Mouse (Mus musculus) embryonic facial prominence, embryonic 13.5 days (tissue): Measurements from ENCODE around the gene Arhgap15. TPM values are rescaled to one million over a fixed set of nuclear protein-coding genes. Genes with fewer than 3 reads are reported as not detected.
A peak's percentile ranks its signal among the peaks of the same experiment; 100 is the strongest.

Experiments used
- ATAC-seq: fragments of 200-750 bp; cut with Nextera tagmentation; 2 replicates; pipeline ENCODE4 v1.8.0; 2017; ENCODE audit warnings: low read depth; ENCODE audit not compliant: insufficient number of reproducible peaks, insufficient read depth, low FRiP score, low TSS enrichment
- H3K27ac ChIP-seq: fragments of 300-500 bp; sonication (generic); 2 replicates; pipeline ENCODE4 v1.5.1; 2015; ENCODE audit warnings: moderate library complexity, mild to moderate bottlenecking, inconsistent platforms
- H3K27me3 ChIP-seq: fragments of 300-500 bp; sonication (generic); 2 replicates; pipeline ENCODE4 v1.6.1; 2015; ENCODE audit warnings: mild to moderate bottlenecking, inconsistent platforms
- H3K36me3 ChIP-seq: fragments of 300-500 bp; sonication (generic); 2 replicates; pipeline ENCODE4 v1.6.1; 2015; ENCODE audit warnings: mild to moderate bottlenecking, inconsistent platforms
- H3K4me1 ChIP-seq: fragments of 300-500 bp; sonication (generic); 2 replicates; pipeline ENCODE4 v1.6.1; 2015; ENCODE audit warnings: inconsistent platforms
- H3K4me2 ChIP-seq: fragments of 300-500 bp; sonication (generic); 2 replicates; pipeline ENCODE4 v1.6.1; 2015; ENCODE audit warnings: moderate library complexity, mild to moderate bottlenecking, inconsistent platforms
- H3K4me3 ChIP-seq: fragments of 300-500 bp; sonication (generic); 2 replicates; pipeline ENCODE4 v1.5.1; 2015; ENCODE audit warnings: mild to moderate bottlenecking, inconsistent platforms
- H3K9ac ChIP-seq: fragments of 300-500 bp; sonication (generic); 2 replicates; pipeline ENCODE4 v1.6.1; 2015; ENCODE audit warnings: mild to moderate bottlenecking, inconsistent platforms
- H3K9me3 ChIP-seq: fragments of 300-500 bp; sonication (generic); 2 replicates; pipeline ENCODE4 v1.6.1; 2016; ENCODE audit warnings: inconsistent platforms
- WGBS: fragments of 180-500 bp; shearing (Covaris S2); methylation state at CpG from one replicate; pipeline ENCODE4 v1.1.7; 2015; ENCODE audit warnings: mixed read lengths; 5-methylcytosine and 5-hydroxymethylcytosine counted together
- polyA plus RNA-seq: library from polyadenylated mRNA; unstranded; fragments of >200 nt; fragmentation: Nextera tagmentation; extraction: Ambion mirVana; gene quantifications from 2 replicates; pipeline ENCODE4 v1.2.1, GENCODE M21; 2015

The Arhgap15 gene
- polyA plus RNA-seq, 1 experiment from 2014 or later, result 1.6 TPM

GRCm38 (mm10) chr2:43815896-43816787 lies 67.5 kb downstream of the Arhgap15 start:
- 72% methylated on average over 12 of the region's 12 CpGs for WGBS
- Histone ChIP-seq H3K27me3 (no peaks in the 10 kb centered on the region), H3K4me2 (no peak overlapping the region)

GRCm38 (mm10) chr2:43816788-43817581 lies 68.4 kb downstream of the Arhgap15 start:
- Histone ChIP-seq H3K4me1 (no peaks in the 10 kb centered on the region), H3K4me3 (no peak overlapping the region), H3K27ac (no peak overlapping the region), H3K9me3 (no peaks in the 10 kb centered on the region), H3K36me3 (no peaks in the 10 kb centered on the region), H3K27me3 (no peaks in the 10 kb centered on the region), H3K4me2 (no peak overlapping the region), H3K9ac (no peak overlapping the region)
- no peak for ATAC-seq
- 82% methylated on average over 8 of the region's 8 CpGs for WGBS

More at GRCm38 (mm10) chr2:43815896-43816787, 67.5 kb downstream of the Arhgap15 start:
- Histone ChIP-seq H3K36me3 (no peaks in the 10 kb centered on the region), H3K4me1 (no peaks in the 10 kb centered on the region), H3K27ac (no peak overlapping the region), H3K4me3 (no peak overlapping the region), H3K9ac (no peak overlapping the region), H3K9me3 (no peaks in the 10 kb centered on the region)
- ATAC-seq, result no peak

- ATAC-seq, result no peak
- Histone ChIP-seq H3K9me3 (no peaks in the 10 kb centered on the region), H3K4me3 (no peak overlapping the region), H3K27ac (no peak overlapping the region), H3K4me1 (no peaks in the 10 kb centered on the region), H3K4me2 (no peak overlapping the region), H3K9ac (no peak overlapping the region), H3K27me3 (no peaks in the 10 kb centered on the region), H3K36me3 (no peaks in the 10 kb centered on the region)
- WGBS, result 80% methylated on average over 5 of the region's 5 CpGs
Observed at GRCm38 (mm10) chr2:43835931-43836330, 87.3 kb downstream of the Arhgap15 start.

GRCm38 (mm10) chr2:43841644-43842043 lies 93.0 kb downstream of the Arhgap15 start:
- Histone ChIP-seq H3K4me3 (no peak overlapping the region), H3K9ac (no peak overlapping the region), H3K36me3 (no peaks in the 10 kb centered on the region), H3K27me3 (no peaks in the 10 kb centered on the region), H3K4me1 (no peaks in the 10 kb centered on the region), H3K9me3 (no peaks in the 10 kb centered on the region), H3K4me2 (no peak overlapping the region), H3K27ac (no peak overlapping the region)
- no peak for ATAC-seq
- WGBS, result 67% methylated on average over 5 of the region's 5 CpGs

- 61% methylated on average over 3 of the region's 3 CpGs for WGBS
- H3K4me1 ChIP-seq, result no peaks in the 10 kb centered on the region
- H3K9ac ChIP-seq, result no peak overlapping the region
- H3K27ac ChIP-seq, result no peak overlapping the region
- H3K4me2 ChIP-seq, result no peak overlapping the region
- no peak for ATAC-seq
- H3K27me3 ChIP-seq, result no peaks in the 10 kb centered on the region
- H3K4me3 ChIP-seq, result no peak overlapping the region
- H3K36me3 ChIP-seq, result no peaks in the 10 kb centered on the region
- H3K9me3 ChIP-seq, result no peaks in the 10 kb centered on the region
Observed at GRCm38 (mm10) chr2:43851195-43851594, 102.6 kb downstream of the Arhgap15 start.

GRCm38 (mm10) chr2:43862709-43863108 lies 114.1 kb downstream of the Arhgap15 start:
- Histone ChIP-seq H3K4me2 (no peak overlapping the region), H3K36me3 (no peaks in the 10 kb centered on the region), H3K4me1 (no peaks in the 10 kb centered on the region), H3K9ac (no peak overlapping the region), H3K4me3 (no peak overlapping the region), H3K27me3 (no peaks in the 10 kb centered on the region), H3K9me3 (no peaks in the 10 kb centered on the region), H3K27ac (no peak overlapping the region)
- 82% methylated on average over 5 of the region's 5 CpGs for WGBS
- ATAC-seq, result no peak

GRCm38 (mm10) chr2:43902403-43902973 lies 153.9 kb downstream of the Arhgap15 start:
- no peaks in the 10 kb centered on the region for H3K27me3 ChIP-seq
- H3K36me3 ChIP-seq, result no peaks in the 10 kb centered on the region
- no peak overlapping the region for H3K27ac ChIP-seq
- H3K4me2 ChIP-seq, result no peak overlapping the region
- 21% methylated on average over 7 of the region's 7 CpGs for WGBS
- no peak overlapping the region for H3K4me3 ChIP-seq
- H3K9ac ChIP-seq, result no peak overlapping the region
- ATAC-seq, result 0 out of 2 replicates have a peak, but pooled peaks have one; percentile 72
- no peaks in the 10 kb centered on the region for H3K9me3 ChIP-seq
- no peaks in the 10 kb centered on the region for H3K4me1 ChIP-seq

- H3K9ac ChIP-seq, result no peak overlapping the region
- no peak overlapping the region for H3K27ac ChIP-seq
- H3K9me3 ChIP-seq, result no peaks in the 10 kb centered on the region
- no peak overlapping the region for H3K4me3 ChIP-seq
- no peaks in the 10 kb centered on the region for H3K4me1 ChIP-seq
- H3K36me3 ChIP-seq, result no peaks in the 10 kb centered on the region
- no peak for ATAC-seq
- no peak overlapping the region for H3K4me2 ChIP-seq
- 76% methylated on average over 5 of the region's 5 CpGs for WGBS
- no peaks in the 10 kb centered on the region for H3K27me3 ChIP-seq
Observed at GRCm38 (mm10) chr2:43907496-43907895, 158.9 kb downstream of the Arhgap15 start.

- Histone ChIP-seq H3K4me2 (no peak overlapping the region), H3K27ac (no peak overlapping the region), H3K9me3 (no peaks in the 10 kb centered on the region), H3K9ac (no peak overlapping the region), H3K4me1 (peaks cover 5% of the 10 kb centered on the region; the same call in 1 of the 2 replicates), H3K27me3 (no peaks in the 10 kb centered on the region), H3K36me3 (no peaks in the 10 kb centered on the region), H3K4me3 (no peak overlapping the region)
- 92% methylated on average over 6 of the region's 6 CpGs for WGBS
- ATAC-seq, result no peak
Observed at GRCm38 (mm10) chr2:43914104-43914503, 165.5 kb downstream of the Arhgap15 start.

- Histone ChIP-seq H3K4me1 (no peaks in the 10 kb centered on the region), H3K27ac (no peak overlapping the region), H3K4me2 (no peak overlapping the region), H3K4me3 (no peak overlapping the region), H3K9me3 (no peaks in the 10 kb centered on the region), H3K9ac (no peak overlapping the region), H3K27me3 (no peaks in the 10 kb centered on the region), H3K36me3 (no peaks in the 10 kb centered on the region)
- WGBS, result 90% methylated on average over 5 of the region's 5 CpGs
- ATAC-seq, result no peak
Observed at GRCm38 (mm10) chr2:43923863-43924340, 175.3 kb downstream of the Arhgap15 start.

- Histone ChIP-seq H3K9me3 (no peaks in the 10 kb centered on the region), H3K4me3 (no peak overlapping the region), H3K27ac (no peak overlapping the region), H3K4me2 (no peak overlapping the region), H3K4me1 (no peaks in the 10 kb centered on the region), H3K9ac (no peak overlapping the region), H3K27me3 (no peaks in the 10 kb centered on the region), H3K36me3 (no peaks in the 10 kb centered on the region)
- ATAC-seq, result no peak
- WGBS, result 86% methylated on average over 3 of the region's 3 CpGs
Observed at GRCm38 (mm10) chr2:43931687-43932086, 183.1 kb downstream of the Arhgap15 start.
